Mouse (Mus musculus): ENCODE data around the gene Pikfyve. TPM values are rescaled to one million over a fixed set of nuclear protein-coding genes. Genes with fewer than 3 reads are reported as not detected.
A peak's percentile ranks its signal among the peaks of the same experiment; 100 is the strongest.

The Pikfyve gene
- polyA plus RNA-seq, 1 experiment from 2014 or later: 9.5 TPM

DNA sequence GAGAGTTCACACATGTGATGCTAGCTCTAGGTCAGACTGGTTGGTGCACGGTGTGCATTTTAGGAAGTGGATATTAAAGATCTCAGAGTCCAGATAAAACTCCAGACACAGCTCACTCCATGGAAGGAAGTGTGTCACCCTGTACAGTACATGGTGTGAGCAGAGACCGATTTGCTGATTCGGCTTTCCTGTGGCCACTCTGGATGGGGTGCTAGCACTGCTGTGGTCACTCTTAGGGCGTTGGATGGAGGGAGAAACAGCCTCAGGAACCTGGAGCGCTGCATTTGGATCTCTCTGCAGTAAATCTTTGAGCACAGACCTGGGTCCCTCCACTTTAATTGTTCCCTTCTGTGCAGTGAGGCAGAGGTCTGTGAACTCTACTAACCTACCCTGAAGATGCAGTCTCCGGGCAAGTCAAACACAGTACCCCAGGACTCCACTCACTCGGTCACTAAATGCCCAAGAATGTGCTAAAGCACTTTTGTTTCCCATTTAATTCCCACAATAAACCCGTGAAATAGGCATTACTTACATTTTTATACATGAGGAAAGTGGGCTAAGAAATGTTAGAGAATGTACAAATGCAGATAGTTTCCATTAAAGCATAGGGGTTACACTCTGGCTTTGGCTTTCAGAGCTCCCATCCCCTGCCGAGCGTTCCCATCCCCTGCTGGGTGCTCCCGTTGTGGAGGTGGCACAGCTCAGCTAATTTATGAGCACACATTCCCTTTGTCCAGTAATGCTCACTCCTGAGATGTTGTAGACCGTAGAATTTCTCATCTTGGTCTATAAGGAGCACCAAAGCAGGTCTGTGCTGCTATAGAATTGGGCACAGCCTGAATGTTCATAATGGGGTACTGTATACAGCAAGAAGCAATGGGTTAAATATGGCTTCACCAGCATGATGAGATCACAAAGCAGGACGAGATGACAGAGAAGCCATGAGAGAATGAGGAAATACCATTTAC, 127.9 kb downstream of the Pikfyve start:
- Histone ChIP-seq H3K4me2 (ENCODE audit: low read length) (peak overlapping the region; percentile 33), H3K27ac (ENCODE audit: low read depth, low read length) (no peak overlapping the region), H3K36me3 (ENCODE audit: control insufficient read depth, insufficient read depth, low read length) (no peaks in the 10 kb centered on the region), H3K9ac (ENCODE audit: low read depth, low read length) (no peak overlapping the region), H3K27me3 (replicated peaks; ENCODE audit: control insufficient read depth, insufficient read depth, low read length) (0 out of 2 replicates have a peak, but pooled peaks cover 2% of the 10 kb centered on the region), H3K4me1 (ENCODE audit: control insufficient read depth, insufficient read depth, low read depth, low read length) (peaks cover 7% of the 10 kb centered on the region), H3K4me3 (ENCODE audit: low read length) (no peak overlapping the region), H3K9me3 (ENCODE audit: control insufficient read depth, low read length) (no peaks in the 10 kb centered on the region)
- WGBS: 47% methylated on average over 13 of the region's 13 CpGs
- ATAC-seq: no peak

DNA sequence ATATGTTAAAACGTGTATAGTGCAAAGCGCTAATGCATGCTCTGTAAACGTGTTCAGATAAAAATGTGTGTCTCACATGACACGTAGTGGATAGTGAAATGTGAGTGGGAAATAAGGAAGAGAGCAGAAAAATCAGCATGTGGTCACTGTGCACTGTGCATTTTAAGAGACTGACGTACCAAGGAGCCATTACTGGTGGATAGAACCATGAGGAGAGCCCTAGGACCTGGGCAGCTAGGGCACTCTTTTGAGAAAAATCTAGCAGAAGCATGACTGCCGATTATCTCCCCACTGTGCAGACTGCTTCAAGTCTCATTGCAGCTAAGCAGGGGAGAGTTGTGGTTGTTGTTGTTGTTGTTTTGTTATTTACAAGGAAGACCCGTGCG, 128.5 kb downstream of the Pikfyve start:
- H3K9me3 ChIP-seq (ENCODE audit: control insufficient read depth, low read length): no peaks in the 10 kb centered on the region
- no peak overlapping the region for H3K9ac ChIP-seq (ENCODE audit: low read depth, low read length)
- no peak overlapping the region for H3K27ac ChIP-seq (ENCODE audit: low read depth, low read length)
- no peak for ATAC-seq
- H3K4me1 ChIP-seq (ENCODE audit: control insufficient read depth, insufficient read depth, low read depth, low read length): peaks cover 7% of the 10 kb centered on the region
- no peak overlapping the region for H3K4me3 ChIP-seq (ENCODE audit: low read length)
- no peaks in the 10 kb centered on the region for H3K36me3 ChIP-seq (ENCODE audit: control insufficient read depth, insufficient read depth, low read length)
- H3K4me2 ChIP-seq (ENCODE audit: low read length): peak overlapping the region; percentile 33; the same call in 1 of the 2 replicates
- 73% methylated on average over 8 of the region's 8 CpGs for WGBS
- H3K27me3 ChIP-seq (replicated peaks; ENCODE audit: control insufficient read depth, insufficient read depth, low read length): 0 out of 2 replicates have a peak, but pooled peaks cover 2% of the 10 kb centered on the region

Other genes with a start within 250 kb of the Pikfyve start
- 8.7 and 9.4 TPM in 2 replicates for gene Plekhm3, start 229.9 kb upstream of the Pikfyve start, polyA plus RNA-seq (2015; fragmentation: Nextera tagmentation; extraction: Ambion mirVana)
- not detected in 2 replicates for gene Akr1cl, start 153.9 kb upstream of the Pikfyve start, polyA plus RNA-seq (2015; fragmentation: Nextera tagmentation; extraction: Ambion mirVana)
- not detected in 2 replicates for gene Cryge, start 135.5 kb upstream of the Pikfyve start, polyA plus RNA-seq (2015; fragmentation: Nextera tagmentation; extraction: Ambion mirVana)
- gene Crygd, start 123.2 kb upstream of the Pikfyve start, polyA plus RNA-seq (2015; fragmentation: Nextera tagmentation; extraction: Ambion mirVana): not detected in 2 replicates
- gene Crygc, start 113.0 kb upstream of the Pikfyve start, polyA plus RNA-seq (2015; fragmentation: Nextera tagmentation; extraction: Ambion mirVana): not detected in 2 replicates
- 0.26 and 0.41 TPM in 2 replicates for gene Crygb, start 104.4 kb upstream of the Pikfyve start, polyA plus RNA-seq (2015; fragmentation: Nextera tagmentation; extraction: Ambion mirVana)
- 0.34 and 0.68 TPM in 2 replicates for gene Cryga, start 83.3 kb upstream of the Pikfyve start, polyA plus RNA-seq (2015; fragmentation: Nextera tagmentation; extraction: Ambion mirVana)
- gene Gm28845, start 67.1 kb upstream of the Pikfyve start, polyA plus RNA-seq (2015; fragmentation: Nextera tagmentation; extraction: Ambion mirVana): 0.27 and 0.99 TPM in 2 replicates
- gene D630023F18Rik, start 63.5 kb upstream of the Pikfyve start, polyA plus RNA-seq (2015; fragmentation: Nextera tagmentation; extraction: Ambion mirVana): 2.4 and 4.0 TPM in 2 replicates
- 484 and 497 TPM in 2 replicates for gene Idh1, start 183 bp upstream of the Pikfyve start, polyA plus RNA-seq (2015; fragmentation: Nextera tagmentation; extraction: Ambion mirVana)
- gene Pth2r, start 95.4 kb downstream of the Pikfyve start, polyA plus RNA-seq (2015; fragmentation: Nextera tagmentation; extraction: Ambion mirVana): 3.7 and 3.8 TPM in 2 replicates